ENCODE assay signal across 15 mouse cellular contexts in the genomic region with DNA sequence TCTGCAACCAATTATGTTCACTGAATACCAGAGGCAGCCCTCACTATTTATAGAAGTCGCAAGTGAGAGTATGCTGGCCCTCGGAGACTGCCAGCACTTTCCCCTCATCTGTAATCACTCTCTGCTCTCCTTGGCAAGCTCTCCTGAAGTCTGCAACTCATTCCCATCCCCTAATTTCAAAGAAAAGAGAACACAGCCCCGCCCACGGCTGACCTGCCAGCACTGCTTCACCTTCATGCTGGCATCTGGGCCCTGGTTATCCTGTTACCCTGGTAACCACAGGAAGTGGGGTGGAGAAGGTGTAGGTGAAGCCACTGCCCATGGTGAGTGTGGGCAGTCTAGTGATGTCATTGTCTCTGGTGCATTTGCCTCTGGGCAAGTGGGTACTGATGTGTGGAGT.
DNase-seq lines count a peak whose midpoint lies in the region; ATAC-seq and TF ChIP-seq lines count a peak whose summit lies in the region.
"Had no signal": no experiment of that assay in that cellular context is flagged by ENCODE, and none has a peak within 500 bp of the region (broad histone marks: within the 10 kb centered on the region; RNA-seq: fewer than 3 reads in every experiment).

No protein-coding gene starts in this region.

- WGBS in hindbrain, embryonic 10.5 days, result 53% methylated on average over 4 of the region's 4 CpGs
- WGBS in hindbrain, postnatal 0 days, result 37% methylated on average over 4 of the region's 4 CpGs
- 11% methylated on average over 4 of the region's 4 CpGs for WGBS in embryonic facial prominence, embryonic 14.5 days
- 14% methylated on average over 4 of the region's 4 CpGs for WGBS in heart, postnatal 0 days
- WGBS in forebrain, embryonic 16.5 days, result 39% methylated on average over 4 of the region's 4 CpGs
- WGBS in kidney, adult 2 months, result 43% methylated on average over 4 of the region's 4 CpGs

- no peak for TF ChIP-seq POLR2A in kidney, adult 2 months (IDR thresholded peaks at IDR 0.05; ENCODE audit: low read depth, low read length)

- peak; percentile 30 for DNase-seq in hindbrain, embryonic 10.5 days (ENCODE audit: low spot score)
- no peak for DNase-seq in hindbrain, postnatal 0 days (ENCODE audit: low spot score)
- DNase-seq in embryonic facial prominence, embryonic 14.5 days (ENCODE audit: low spot score), result peak; percentile 88
- peak; percentile 74 for DNase-seq in heart, postnatal 0 days (ENCODE audit: low spot score)
- peak; percentile 33 for DNase-seq in lung, postnatal 14 days
- no peak for DNase-seq in left cerebral cortex, postnatal 36 days (ENCODE audit: low spot score in 2 of 2)
- no peak for DNase-seq in kidney, adult 2 months
- DNase-seq: cerebellum, adult 9-10 months; forebrain, postnatal 0 days; right cerebral cortex, postnatal 25 days; thymus, postnatal 4 days had no signal

- ATAC-seq in hindbrain, postnatal 0 days, result no peak
- peak; percentile 76 for ATAC-seq in embryonic facial prominence, embryonic 14.5 days (ENCODE audit: low read depth)
- peak; percentile 87 for ATAC-seq in heart, postnatal 0 days (ENCODE audit: insufficient read depth, low read depth)
- no peak for ATAC-seq in forebrain, embryonic 16.5 days
- ATAC-seq: activated CD4-positive, CD25-positive, alpha-beta regulatory T cell, adult 4 months; forebrain, postnatal 0 days; inflammation-experienced regulatory T-cells, adult 6 months had no signal

- no peak for TF ChIP-seq CTCF in hindbrain, postnatal 0 days (IDR thresholded peaks at IDR 0.05; ENCODE audit: low read depth)
- TF ChIP-seq CTCF in heart, postnatal 0 days (IDR thresholded peaks at IDR 0.05; ENCODE audit: low read depth), result no peak
- no peak for TF ChIP-seq CTCF in kidney, adult 2 months (conservative IDR thresholded peaks at IDR 0.05; ENCODE audit: insufficient read depth, insufficient read length, low read depth, low read length)

- H3K36me3 ChIP-seq in hindbrain, embryonic 10.5 days, result no peaks in the 10 kb centered on the region
- no peaks in the 10 kb centered on the region for H3K36me3 ChIP-seq in hindbrain, postnatal 0 days (ENCODE audit: insufficient read depth, low read length)
- no peaks in the 10 kb centered on the region for H3K36me3 ChIP-seq in embryonic facial prominence, embryonic 14.5 days (ENCODE audit: control insufficient read depth, insufficient read depth, low read length)
- no peaks in the 10 kb centered on the region for H3K36me3 ChIP-seq in heart, postnatal 0 days (replicated peaks; ENCODE audit: control insufficient read depth, insufficient read depth, low read length)
- no peaks in the 10 kb centered on the region for H3K36me3 ChIP-seq in forebrain, embryonic 16.5 days (ENCODE audit: control insufficient read depth, insufficient read depth)
- H3K36me3 ChIP-seq in kidney, adult 2 months (ENCODE audit: control insufficient read depth, insufficient read depth, low read length), result no peaks in the 10 kb centered on the region
- H3K36me3 ChIP-seq: liver, embryonic 15.5 days had no signal

- no peak overlapping the region for H3K27ac ChIP-seq in hindbrain, embryonic 10.5 days
- no peak overlapping the region for H3K27ac ChIP-seq in hindbrain, postnatal 0 days
- H3K27ac ChIP-seq in embryonic facial prominence, embryonic 14.5 days (replicated peaks; ENCODE audit: low read depth, low read length), result peak overlapping the region; percentile 66
- peak overlapping the region; percentile 63 for H3K27ac ChIP-seq in heart, postnatal 0 days (ENCODE audit: low read depth)
- H3K27ac ChIP-seq in forebrain, embryonic 16.5 days (ENCODE audit: low read length), result no peak overlapping the region
- no peak overlapping the region for H3K27ac ChIP-seq in kidney, adult 2 months (ENCODE audit: insufficient read depth, low read depth, low read length)
- H3K27ac ChIP-seq: liver, embryonic 15.5 days had no signal

- H3K4me2 ChIP-seq in hindbrain, postnatal 0 days (ENCODE audit: low read depth, low read length), result no peak overlapping the region
- 0 out of 2 replicates have a peak overlapping the region, but pooled peaks have one; percentile 18 for H3K4me2 ChIP-seq in embryonic facial prominence, embryonic 14.5 days (ENCODE audit: low read depth, low read length)
- H3K4me2 ChIP-seq in heart, postnatal 0 days (ENCODE audit: low read depth, low read length), result no peak overlapping the region
- H3K4me2 ChIP-seq in forebrain, embryonic 16.5 days (ENCODE audit: low read length), result no peak overlapping the region
- H3K4me2 ChIP-seq: liver, embryonic 15.5 days had no signal

- no peaks in the 10 kb centered on the region for H3K27me3 ChIP-seq in hindbrain, embryonic 10.5 days (ENCODE audit: insufficient read depth, poor library complexity, severe bottlenecking)
- no peaks in the 10 kb centered on the region for H3K27me3 ChIP-seq in hindbrain, postnatal 0 days (ENCODE audit: insufficient read depth, low read length)
- H3K27me3 ChIP-seq in embryonic facial prominence, embryonic 14.5 days (replicated peaks; ENCODE audit: control insufficient read depth, insufficient read depth, low read length), result no peaks in the 10 kb centered on the region
- H3K27me3 ChIP-seq in heart, postnatal 0 days (ENCODE audit: control insufficient read depth, insufficient read depth, low read length), result no peaks in the 10 kb centered on the region
- H3K27me3 ChIP-seq in forebrain, embryonic 16.5 days (replicated peaks; ENCODE audit: control insufficient read depth, insufficient read depth, low read length), result no peaks in the 10 kb centered on the region
- no peaks in the 10 kb centered on the region for H3K27me3 ChIP-seq in kidney, adult 2 months (replicated peaks; ENCODE audit: control insufficient read depth, insufficient read depth, low read length)
- H3K27me3 ChIP-seq: liver, embryonic 15.5 days had no signal

- no peak for TF ChIP-seq EP300 in heart, postnatal 0 days (IDR thresholded peaks at IDR 0.05; ENCODE audit: low read depth)

- no peak overlapping the region for H3K4me3 ChIP-seq in hindbrain, embryonic 10.5 days
- H3K4me3 ChIP-seq in hindbrain, postnatal 0 days (ENCODE audit: low read length), result no peak overlapping the region
- no peak overlapping the region for H3K4me3 ChIP-seq in embryonic facial prominence, embryonic 14.5 days (ENCODE audit: low read depth, low read length)
- H3K4me3 ChIP-seq in heart, postnatal 0 days (ENCODE audit: low read depth, low read length), result no peak overlapping the region
- no peak overlapping the region for H3K4me3 ChIP-seq in forebrain, embryonic 16.5 days (replicated peaks; ENCODE audit: low read length)
- H3K4me3 ChIP-seq in kidney, adult 2 months (ENCODE audit: insufficient read depth, low read depth, low read length), result no peak overlapping the region
- H3K4me3 ChIP-seq: liver, embryonic 15.5 days had no signal

- intact Hi-C loops in left cerebral cortex, postnatal 36 days (cut with DNase I), result no loop called here

- peaks cover 8% of the 10 kb centered on the region for H3K4me1 ChIP-seq in hindbrain, embryonic 10.5 days (replicated peaks)
- no peaks in the 10 kb centered on the region for H3K4me1 ChIP-seq in hindbrain, postnatal 0 days (ENCODE audit: insufficient read depth, low read length)
- peaks cover 17% of the 10 kb centered on the region for H3K4me1 ChIP-seq in embryonic facial prominence, embryonic 14.5 days (ENCODE audit: control insufficient read depth, insufficient read depth, low read length)
- H3K4me1 ChIP-seq in heart, postnatal 0 days (ENCODE audit: control insufficient read depth, insufficient read depth), result peaks cover 17% of the 10 kb centered on the region
- 0 out of 2 replicates have a peak, but pooled peaks cover 3% of the 10 kb centered on the region for H3K4me1 ChIP-seq in forebrain, embryonic 16.5 days (replicated peaks; ENCODE audit: control insufficient read depth, insufficient read depth, low read length)
- no peaks in the 10 kb centered on the region for H3K4me1 ChIP-seq in kidney, adult 2 months (ENCODE audit: control insufficient read depth, insufficient read depth, low read length)
- H3K4me1 ChIP-seq: liver, embryonic 15.5 days had no signal

- H3K9me3 ChIP-seq in hindbrain, embryonic 10.5 days, result no peaks in the 10 kb centered on the region
- no peaks in the 10 kb centered on the region for H3K9me3 ChIP-seq in hindbrain, postnatal 0 days (ENCODE audit: low read length)
- H3K9me3 ChIP-seq in embryonic facial prominence, embryonic 14.5 days (ENCODE audit: control insufficient read depth, low read length), result no peaks in the 10 kb centered on the region
- no peaks in the 10 kb centered on the region for H3K9me3 ChIP-seq in heart, postnatal 0 days (replicated peaks; ENCODE audit: control insufficient read depth, low read length)
- no peaks in the 10 kb centered on the region for H3K9me3 ChIP-seq in forebrain, embryonic 16.5 days (ENCODE audit: control insufficient read depth, low read length)
- H3K9me3 ChIP-seq: liver, embryonic 15.5 days had no signal

- H3K9ac ChIP-seq in hindbrain, postnatal 0 days (replicated peaks; ENCODE audit: low read length), result no peak overlapping the region
- no peak overlapping the region for H3K9ac ChIP-seq in embryonic facial prominence, embryonic 14.5 days (ENCODE audit: low read depth, low read length)
- H3K9ac ChIP-seq in heart, postnatal 0 days (replicated peaks; ENCODE audit: low read depth, low read length), result no peak overlapping the region
- no peak overlapping the region for H3K9ac ChIP-seq in forebrain, embryonic 16.5 days (replicated peaks; ENCODE audit: low read depth, low read length)
- H3K9ac ChIP-seq: forebrain, postnatal 0 days; liver, embryonic 15.5 days had no signal

Comparison
In these comparisons a context has a peak if more than half of its experiments do, and no peak if none do; other contexts are left out.
1. DNase-seq: peak in hindbrain, embryonic 10.5 days (single experiment), embryonic facial prominence, embryonic 14.5 days (single experiment), heart, postnatal 0 days (single experiment) and lung, postnatal 14 days (single experiment); none in hindbrain, postnatal 0 days (single experiment), left cerebral cortex, postnatal 36 days (0 of 2) and kidney, adult 2 months (single experiment).
2. H3K27ac ChIP-seq: peak in embryonic facial prominence, embryonic 14.5 days (single experiment) and heart, postnatal 0 days (single experiment); none in hindbrain, embryonic 10.5 days (single experiment), hindbrain, postnatal 0 days (single experiment), forebrain, embryonic 16.5 days (single experiment) and kidney, adult 2 months (single experiment).
3. ATAC-seq: peak in embryonic facial prominence, embryonic 14.5 days (single experiment) and heart, postnatal 0 days (single experiment); none in hindbrain, postnatal 0 days (single experiment) and forebrain, embryonic 16.5 days (single experiment).